Mouse (Mus musculus) kidney, postnatal 4 days (tissue): ENCODE measurements around the gene Setd2.
A peak's percentile ranks its signal among the peaks of the same experiment; 100 is the strongest.

Source experiments
- DNase-seq, 2 experiments: peaks; one replicate each; pipeline ENCODE4 v3.0.0; 2021; ENCODE audit warnings: mixed read lengths in 2 of 2

Setd2 gene

GRCm38 (mm10) chr9:110623416-110624195 is 91.2 kb downstream of the Setd2 start:
- no peak for DNase-seq

- peak; percentile 94 to 97 for DNase-seq
Measured at GRCm38 (mm10) chr9:110624361-110625166, 92.2 kb downstream of the Setd2 start, which contains the start of gene Nradd. Nradd (minus strand) TSS chr9:110624452.

- DNase-seq, result no peak
Measured at GRCm38 (mm10) chr9:110625350-110625908, 93.0 kb downstream of the Setd2 start.

- DNase-seq, result peak; percentile 57 to 71
Measured at GRCm38 (mm10) chr9:110630171-110630570, 97.8 kb downstream of the Setd2 start.

- DNase-seq, result peak; percentile 80 to 83
Measured at GRCm38 (mm10) chr9:110631191-110631590, 98.8 kb downstream of the Setd2 start.

- DNase-seq, result peak in 1 of 2 experiments; percentile 58
Measured at GRCm38 (mm10) chr9:110631651-110632275, 99.4 kb downstream of the Setd2 start.

GRCm38 (mm10) chr9:110632671-110633070 is 100.3 kb downstream of the Setd2 start:
- no peak for DNase-seq

- DNase-seq, result peak in 1 of 2 experiments; percentile 56
Measured at GRCm38 (mm10) chr9:110633882-110634281, 101.5 kb downstream of the Setd2 start.

- peak; percentile 96 for DNase-seq
Measured at GRCm38 (mm10) chr9:110635225-110635624, 102.8 kb downstream of the Setd2 start.

GRCm38 (mm10) chr9:110638611-110639021 is 106.2 kb downstream of the Setd2 start:
- DNase-seq, result peak in 1 of 2 experiments; percentile 46

- no peak for DNase-seq
Measured at GRCm38 (mm10) chr9:110641006-110641405, 108.6 kb downstream of the Setd2 start.

GRCm38 (mm10) chr9:110642812-110643524 is 110.6 kb downstream of the Setd2 start:
- DNase-seq, result peak in 1 of 2 experiments; percentile 55

GRCm38 (mm10) chr9:110643787-110644186 is 111.4 kb downstream of the Setd2 start:
- peak in 1 of 2 experiments; percentile 59 for DNase-seq

GRCm38 (mm10) chr9:110644295-110644694 is 111.9 kb downstream of the Setd2 start:
- no peak for DNase-seq

- DNase-seq, result peak in 1 of 2 experiments; percentile 26
Measured at GRCm38 (mm10) chr9:110645219-110645618, 112.8 kb downstream of the Setd2 start.

- DNase-seq, result no peak
Measured at GRCm38 (mm10) chr9:110649775-110650174, 117.4 kb downstream of the Setd2 start.

GRCm38 (mm10) chr9:110651931-110652722 is 119.7 kb downstream of the Setd2 start:
- DNase-seq, result peak; percentile 70 to 81

GRCm38 (mm10) chr9:110652963-110653654 is 120.7 kb downstream of the Setd2 start:
- no peak for DNase-seq

- peak; percentile 94 to 97 for DNase-seq
Measured at GRCm38 (mm10) chr9:110653655-110654461, 121.5 kb downstream of the Setd2 start, which contains the start of gene Nbeal2. Nbeal2 (minus strand) TSS chr9:110654161.
